Mouse (Mus musculus): ENCODE data around the gene Lpp.

The Lpp gene

GRCm38 (mm10) chr16:24392651-24393555, at the start of gene Lpp:
TSS of gene Lpp (plus strand) at chr16:24393507.
- peak; percentile 83 for DNase-seq

- peak; percentile 11 for DNase-seq
Measured at GRCm38 (mm10) chr16:24347582-24348411, 45.5 kb upstream of the Lpp start.

- DNase-seq = no peak
Measured at GRCm38 (mm10) chr16:24350306-24350705, 43.0 kb upstream of the Lpp start.

GRCm38 (mm10) chr16:24350751-24351150, 42.6 kb upstream of the Lpp start:
- no peak for DNase-seq

GRCm38 (mm10) chr16:24351811-24352210, 41.5 kb upstream of the Lpp start:
- no peak for DNase-seq

GRCm38 (mm10) chr16:24353816-24354215, 39.5 kb upstream of the Lpp start:
- DNase-seq = no peak

- DNase-seq = no peak
Measured at GRCm38 (mm10) chr16:24361667-24362066, 31.6 kb upstream of the Lpp start.

- DNase-seq = no peak
Measured at GRCm38 (mm10) chr16:24364030-24364687, 29.1 kb upstream of the Lpp start.

- no peak for DNase-seq
Measured at GRCm38 (mm10) chr16:24365900-24366299, 27.4 kb upstream of the Lpp start.

- no peak for DNase-seq
Measured at GRCm38 (mm10) chr16:24367071-24367470, 26.2 kb upstream of the Lpp start.

GRCm38 (mm10) chr16:24367506-24367905, 25.8 kb upstream of the Lpp start:
- DNase-seq = no peak

GRCm38 (mm10) chr16:24376478-24376877, 16.8 kb upstream of the Lpp start:
- no peak for DNase-seq

- DNase-seq = no peak
Measured at GRCm38 (mm10) chr16:24390596-24390995, 2.7 kb upstream of the Lpp start.

GRCm38 (mm10) chr16:24391111-24391510, 2.2 kb upstream of the Lpp start:
- DNase-seq = no peak

GRCm38 (mm10) chr16:24391901-24392300, 1.4 kb upstream of the Lpp start:
- DNase-seq = no peak

- no peak for DNase-seq
Measured at GRCm38 (mm10) chr16:24393556-24394210, 376 bp downstream of the Lpp start.

GRCm38 (mm10) chr16:24394211-24394991, 1.1 kb downstream of the Lpp start:
- DNase-seq = peak; percentile 70

- peak; percentile 44 for DNase-seq
Measured at GRCm38 (mm10) chr16:24395100-24395499, 1.8 kb downstream of the Lpp start.

- DNase-seq = no peak
Measured at GRCm38 (mm10) chr16:24396504-24396903, 3.2 kb downstream of the Lpp start.

- DNase-seq = no peak
Measured at GRCm38 (mm10) chr16:24398476-24398875, 5.2 kb downstream of the Lpp start.

GRCm38 (mm10) chr16:24398893-24399292, 5.6 kb downstream of the Lpp start:
- DNase-seq = no peak

- peak; percentile 27 for DNase-seq
Measured at GRCm38 (mm10) chr16:24399524-24399923, 6.2 kb downstream of the Lpp start.

Measured in kidney, adult 18-20 months (tissue).